Mouse (Mus musculus) lung, postnatal 0 days (tissue): ENCODE results near the gene Cpeb2. TPM values are rescaled to one million over a fixed set of nuclear protein-coding genes. Genes with fewer than 3 reads are reported as not detected.

Experiments
- ATAC-seq: fragments of 200-750 bp; cut with Nextera tagmentation; 2 replicates; pipeline ENCODE4 v1.8.0; 2017; ENCODE audit warnings: moderate library complexity
- DNase-seq: peaks from one replicate; pipeline ENCODE4 v3.0.0-alpha.2; 2016; ENCODE audit warnings: low spot score
- H3K27ac ChIP-seq: fragments of 300-500 bp; sonication (generic); 2 replicates; pipeline ENCODE4 v1.5.1; 2014; ENCODE audit warnings: antibody characterized with exemption, mild to moderate bottlenecking, low read length, mixed read lengths
- H3K27me3 ChIP-seq: fragments of 300-500 bp; sonication (generic); replicated peaks from 2 replicates; pipeline ENCODE4 v1.6.1; 2014; ENCODE audit warnings: low read length, mixed read lengths; ENCODE audit not compliant: insufficient read depth
- H3K36me3 ChIP-seq: fragments of 300-500 bp; sonication (generic); 2 replicates; pipeline ENCODE4 v1.6.1; 2014; ENCODE audit warnings: low read length, mixed read lengths; ENCODE audit not compliant: insufficient read depth
- H3K4me1 ChIP-seq: fragments of 300-500 bp; sonication (generic); 2 replicates; pipeline ENCODE4 v1.6.1; 2014; ENCODE audit warnings: antibody characterized with exemption, low read depth, low read length, mixed read lengths; ENCODE audit not compliant: insufficient read depth
- H3K4me2 ChIP-seq: fragments of 300-500 bp; sonication (generic); replicated peaks from 2 replicates; pipeline ENCODE4 v1.6.1; 2014; ENCODE audit warnings: low read depth, mild to moderate bottlenecking, low read length, moderate library complexity, mixed read lengths
- H3K4me3 ChIP-seq: fragments of 300-500 bp; sonication (generic); 2 replicates; pipeline ENCODE4 v1.5.1; 2014; ENCODE audit warnings: low read depth, low read length
- H3K9ac ChIP-seq: fragments of 300-500 bp; sonication (generic); replicated peaks from 2 replicates; pipeline ENCODE4 v1.6.1; 2014; ENCODE audit warnings: low read depth, mild to moderate bottlenecking
- H3K9me3 ChIP-seq: fragments of 300-500 bp; sonication (generic); 2 replicates; pipeline ENCODE4 v1.6.1; 2016; ENCODE audit warnings: low read length, mixed read lengths
- CTCF ChIP-seq: IDR thresholded peaks from 2 replicates; pipeline ENCODE4 v1.5.1; 2016; ENCODE audit warnings: antibody characterized with exemption, mild to moderate bottlenecking
- EP300 ChIP-seq: IDR thresholded peaks from 2 replicates; pipeline ENCODE4 v1.6.1; 2016; ENCODE audit warnings: antibody characterized with exemption, mild to moderate bottlenecking, control low read depth
- WGBS: fragments of 180-500 bp; shearing (Covaris S2); extraction: QIAGEN DNeasy Blood & Tissue Kit; methylation state at CpG from one replicate; pipeline ENCODE4 v1.1.7; 2014; 5-methylcytosine and 5-hydroxymethylcytosine counted together
- polyA plus RNA-seq: library from polyadenylated mRNA; unstranded; fragments of >200 nt; fragmentation: Nextera tagmentation; extraction: Ambion mirVana; gene quantifications from 2 replicates; pipeline ENCODE4 v1.2.1, GENCODE M21; 2015

The Cpeb2 gene
- polyA plus RNA-seq, 1 experiment from 2014 or later: 2.1 TPM

DNA sequence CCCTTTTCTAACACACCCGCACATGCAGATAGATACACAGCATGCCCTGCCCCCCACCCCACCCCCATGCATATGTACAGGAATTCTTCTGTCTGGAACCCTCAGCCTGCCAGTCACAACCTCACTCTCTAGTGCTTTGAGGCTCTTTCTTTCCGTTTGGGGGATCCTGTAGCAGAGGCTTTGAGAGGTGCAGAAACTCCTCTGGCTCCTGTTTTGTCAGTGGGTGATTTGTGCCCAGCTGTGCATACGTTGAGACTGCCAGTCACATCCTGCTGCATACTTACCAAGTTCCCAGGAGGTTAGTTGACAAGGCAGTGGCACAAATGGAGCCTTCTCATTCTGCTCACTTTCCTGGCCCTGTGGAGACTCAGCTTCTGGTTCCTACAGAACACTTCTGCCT lies 68.0 kb downstream of the Cpeb2 start:
- 36% methylated on average over 3 of the region's 3 CpGs for WGBS
- H3K4me1 ChIP-seq: no peaks in the 10 kb centered on the region
- no peaks in the 10 kb centered on the region for H3K27me3 ChIP-seq
- TF ChIP-seq CTCF (no peak), EP300 (no peak)
- H3K9me3 ChIP-seq: no peaks in the 10 kb centered on the region
- DNase-seq (no peak), ATAC-seq (no peak)
- H3K36me3 ChIP-seq: no peaks in the 10 kb centered on the region
- no peak overlapping the region for H3K9ac ChIP-seq
- H3K27ac ChIP-seq: no peak overlapping the region
- H3K4me2 ChIP-seq: no peak overlapping the region
- H3K4me3 ChIP-seq: no peak overlapping the region

DNA sequence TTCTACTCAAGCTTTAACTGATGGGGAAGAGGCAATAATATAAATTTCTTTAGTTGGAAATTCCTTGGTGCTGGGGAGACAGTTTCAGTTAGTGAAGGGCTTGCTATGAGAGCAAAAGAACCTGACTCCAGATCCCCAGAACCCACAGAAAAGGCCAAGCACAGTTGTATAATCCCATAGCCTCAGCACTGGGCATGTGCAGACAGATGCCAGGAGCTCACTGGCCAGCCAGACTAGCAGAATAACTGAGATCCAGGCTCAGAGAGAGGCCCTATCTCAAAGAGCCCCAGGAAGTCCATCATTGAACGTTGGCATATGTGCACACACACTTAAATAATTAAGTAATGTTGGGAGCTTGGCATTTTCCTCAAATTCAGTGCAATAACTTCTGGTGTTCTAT lies 70.5 kb downstream of the Cpeb2 start:
- no peaks in the 10 kb centered on the region for H3K4me1 ChIP-seq
- no peaks in the 10 kb centered on the region for H3K27me3 ChIP-seq
- H3K27ac ChIP-seq: no peak overlapping the region
- TF ChIP-seq EP300: no peak
- H3K9ac ChIP-seq: no peak overlapping the region
- H3K4me2 ChIP-seq: no peak overlapping the region
- no peak for DNase-seq
- H3K9me3 ChIP-seq: no peaks in the 10 kb centered on the region
- no peak overlapping the region for H3K4me3 ChIP-seq
- ATAC-seq: no peak
- no peaks in the 10 kb centered on the region for H3K36me3 ChIP-seq
- 21% methylated on average over 1 of the region's 1 CpGs for WGBS

DNA sequence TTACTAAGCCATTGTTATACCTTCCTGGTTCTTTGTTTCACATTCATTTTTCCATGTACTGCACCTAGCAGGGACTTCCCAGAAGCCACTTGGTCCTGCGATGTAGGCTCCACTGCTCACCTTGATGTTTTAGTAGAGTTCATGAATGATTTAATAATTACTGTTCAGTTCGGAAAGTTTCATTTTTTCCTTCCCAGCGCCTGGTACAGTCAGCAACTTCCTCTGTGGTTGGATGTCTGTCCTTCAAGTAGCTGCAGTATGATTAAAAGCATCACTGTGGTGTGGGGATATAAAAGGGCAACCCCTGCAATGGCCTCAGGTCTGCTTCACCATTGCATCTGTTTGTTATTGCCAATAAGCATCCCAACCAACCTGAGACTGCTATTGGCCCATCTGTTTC lies 72.5 kb downstream of the Cpeb2 start:
- ATAC-seq: no peak
- TF ChIP-seq EP300 (no peak), CTCF (no peak)

DNA sequence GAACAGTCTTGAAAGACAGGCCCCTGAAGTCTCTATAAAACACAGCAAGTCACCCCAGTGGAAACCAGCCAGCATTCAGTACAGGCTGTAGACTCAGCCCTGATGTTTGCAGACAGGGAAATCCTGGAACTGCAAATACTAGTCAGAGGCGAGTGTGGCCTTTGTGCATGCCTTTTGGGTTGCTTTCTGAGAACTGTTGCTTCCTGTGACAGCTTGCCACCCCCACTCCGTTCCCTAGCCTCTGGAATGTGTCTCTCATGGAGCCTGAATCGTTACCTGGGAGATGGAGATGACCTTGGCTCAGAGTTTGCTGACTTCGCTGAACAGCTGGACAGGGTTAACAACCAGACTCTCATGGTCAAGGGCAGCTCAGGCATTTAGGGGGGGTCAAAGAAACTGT lies 77.0 kb downstream of the Cpeb2 start:
- H3K4me3 ChIP-seq: no peak overlapping the region
- 22% methylated on average over 4 of the region's 4 CpGs for WGBS
- H3K27me3 ChIP-seq: no peaks in the 10 kb centered on the region
- H3K36me3 ChIP-seq: no peaks in the 10 kb centered on the region
- DNase-seq (no peak), ATAC-seq (no peak)
- no peaks in the 10 kb centered on the region for H3K9me3 ChIP-seq
- H3K9ac ChIP-seq: no peak overlapping the region
- no peak overlapping the region for H3K4me2 ChIP-seq
- no peaks in the 10 kb centered on the region for H3K4me1 ChIP-seq
- no peak for TF ChIP-seq CTCF
- TF ChIP-seq EP300: no peak
- H3K27ac ChIP-seq: no peak overlapping the region

More for the DNA sequence above, 72.5 kb downstream of the Cpeb2 start:
- Histone ChIP-seq H3K4me3 (no peak overlapping the region), H3K4me1 (no peaks in the 10 kb centered on the region), H3K9me3 (no peaks in the 10 kb centered on the region), H3K9ac (no peak overlapping the region), H3K27me3 (no peaks in the 10 kb centered on the region), H3K4me2 (no peak overlapping the region), H3K27ac (no peak overlapping the region), H3K36me3 (no peaks in the 10 kb centered on the region)
- no peak for DNase-seq
- WGBS: 83% methylated on average over 3 of the region's 3 CpGs

DNA sequence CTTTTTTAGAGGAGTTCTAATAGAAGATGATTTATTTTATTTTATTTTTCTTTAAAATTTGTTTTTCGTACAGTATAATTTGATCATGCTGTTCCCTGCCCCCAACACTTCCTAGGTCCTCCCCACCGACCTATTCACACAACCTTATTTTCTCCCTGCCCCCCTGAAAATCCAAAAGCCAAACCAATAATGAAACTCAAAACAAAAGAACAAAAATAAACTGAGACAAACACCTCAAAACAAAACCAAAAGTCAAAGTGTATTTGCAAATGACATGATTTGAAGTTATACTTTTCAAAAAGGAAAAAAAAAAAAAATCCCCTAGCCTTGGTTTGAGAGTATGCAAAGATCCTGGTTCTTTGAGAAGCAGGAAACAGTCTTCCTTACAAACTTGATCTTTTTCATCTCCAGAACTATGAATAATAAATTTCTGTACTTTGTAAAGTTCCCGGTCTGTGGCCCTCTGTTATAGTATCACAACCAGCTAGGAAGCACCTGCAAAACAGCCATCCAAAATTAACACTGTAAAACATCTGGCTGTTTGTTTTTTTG lies 91.4 kb downstream of the Cpeb2 start:
- Histone ChIP-seq H3K27ac (no peak overlapping the region), H3K4me3 (no peak overlapping the region), H3K4me1 (no peaks in the 10 kb centered on the region), H3K27me3 (no peaks in the 10 kb centered on the region), H3K9me3 (no peaks in the 10 kb centered on the region), H3K36me3 (no peaks in the 10 kb centered on the region), H3K9ac (no peak overlapping the region), H3K4me2 (no peak overlapping the region)
- ATAC-seq (no peak), DNase-seq (no peak)
- TF ChIP-seq CTCF: no peak
- TF ChIP-seq EP300: no peak
- 79% methylated on average over 3 of the region's 3 CpGs for WGBS

DNA sequence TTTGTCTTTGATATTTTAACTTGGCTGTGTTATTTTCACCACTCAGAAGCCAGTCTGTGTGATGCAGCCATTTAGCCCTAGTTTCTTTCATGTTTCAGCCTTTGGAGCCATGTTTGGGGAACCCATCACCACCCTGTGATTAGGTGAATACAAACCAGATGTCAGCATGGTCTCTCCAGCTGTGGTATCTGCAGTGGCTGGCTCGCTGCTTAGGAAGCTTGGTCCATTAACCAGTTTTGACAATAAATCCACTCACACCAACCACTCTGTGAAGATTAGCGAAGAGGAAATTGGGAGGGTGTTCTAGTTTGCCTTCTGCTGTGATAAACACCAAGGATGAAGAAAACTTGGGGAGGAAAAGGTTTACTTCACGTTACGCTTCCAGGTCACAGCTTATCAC lies 92.6 kb downstream of the Cpeb2 start:
- H3K9me3 ChIP-seq: no peaks in the 10 kb centered on the region
- H3K4me1 ChIP-seq: no peaks in the 10 kb centered on the region
- TF ChIP-seq EP300: no peak
- no peak for TF ChIP-seq CTCF
- no peak overlapping the region for H3K4me3 ChIP-seq
- H3K9ac ChIP-seq: no peak overlapping the region
- H3K4me2 ChIP-seq: no peak overlapping the region
- ATAC-seq: no peak
- no peaks in the 10 kb centered on the region for H3K27me3 ChIP-seq
- no peaks in the 10 kb centered on the region for H3K36me3 ChIP-seq
- DNase-seq: no peak
- 48% methylated on average over 4 of the region's 4 CpGs for WGBS
- H3K27ac ChIP-seq: no peak overlapping the region

DNA sequence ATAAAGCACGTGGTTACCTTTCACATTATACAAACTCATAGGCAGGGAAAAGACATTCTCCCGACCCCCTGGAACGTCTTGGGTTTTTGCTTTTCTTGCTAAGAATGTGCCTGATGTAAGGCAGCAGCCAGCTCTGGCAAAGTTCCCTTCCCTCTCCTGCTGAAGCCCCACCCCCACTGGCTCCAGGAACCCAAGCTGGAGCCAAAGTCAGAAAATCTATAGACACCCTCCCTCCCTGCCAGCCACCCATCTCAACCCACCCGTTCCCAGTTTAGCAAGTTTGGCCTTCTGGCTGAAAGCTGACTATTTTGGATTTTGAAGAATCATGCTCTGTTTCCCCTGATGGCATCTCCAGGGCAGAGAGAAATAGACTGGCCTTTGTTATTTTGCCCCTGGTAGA lies 95.6 kb downstream of the Cpeb2 start:
- 10% methylated on average over 4 of the region's 4 CpGs for WGBS
- Histone ChIP-seq H3K27ac (no peak overlapping the region), H3K36me3 (no peaks in the 10 kb centered on the region), H3K4me3 (no peak overlapping the region), H3K4me1 (no peaks in the 10 kb centered on the region), H3K9ac (no peak overlapping the region), H3K9me3 (no peaks in the 10 kb centered on the region), H3K27me3 (no peaks in the 10 kb centered on the region), H3K4me2 (no peak overlapping the region)
- ATAC-seq (no peak), DNase-seq (peak; percentile 23)
- TF ChIP-seq EP300: no peak
- TF ChIP-seq CTCF: no peak
